Mouse (Mus musculus) MEL (cell line): ENCODE results near the gene Robo1. TPM values are rescaled to one million over a fixed set of nuclear protein-coding genes. Genes with fewer than 3 reads are reported as not detected.

Experiments used
- DNase-seq: peaks from one replicate; pipeline ENCODE4 v3.0.0; 2011; ENCODE audit warnings: low read depth, low spot score
- H3K27ac ChIP-seq: 2 replicates; pipeline ENCODE4 v1.5.1; 2012; ENCODE audit warnings: low read depth, mild to moderate bottlenecking, control low read depth, low read length, moderate library complexity; ENCODE audit not compliant: control insufficient read depth
- H3K27me3 ChIP-seq, 2 experiments: fragments of 150-350 bp in 1 of 2; sonication (generic) in 1 of 2; 2 replicates each; pipeline ENCODE4 v1.6.1; 2012; ENCODE audit warnings: low read length in 2 of 2, mild to moderate bottlenecking in 2 of 2, improper control_type of control experiment in 1 of 2, moderate library complexity in 1 of 2; ENCODE audit not compliant: insufficient read depth in 2 of 2, control insufficient read depth in 1 of 2
- H3K36me3 ChIP-seq, 2 experiments: 2 replicates each; pipeline ENCODE4 v1.6.1; 2012 to 2014; ENCODE audit warnings: low read length in 2 of 2, improper control_type of control experiment in 1 of 2, inconsistent platforms in 1 of 2, mild to moderate bottlenecking in 1 of 2; ENCODE audit not compliant: insufficient read depth in 2 of 2, control insufficient read depth in 1 of 2
- H3K4me1 ChIP-seq, 2 experiments: fragments of 150-350 bp in 1 of 2; sonication (generic) in 1 of 2; 2 replicates each; pipeline ENCODE4 v1.6.1; 2012; ENCODE audit warnings: low read length in 2 of 2, improper control_type of control experiment in 1 of 2, mild to moderate bottlenecking in 1 of 2; ENCODE audit not compliant: insufficient read depth in 2 of 2, control insufficient read depth in 1 of 2
- H3K4me3 ChIP-seq, 2 experiments: fragments of 150-350 bp in 1 of 2; sonication (generic) in 1 of 2; 2 replicates each; pipeline ENCODE4 v1.5.1; 2012; ENCODE audit warnings: low read depth in 2 of 2, low read length in 2 of 2, mild to moderate bottlenecking in 2 of 2, moderate library complexity in 2 of 2, control low read depth in 1 of 2, improper control_type of control experiment in 1 of 2; ENCODE audit not compliant: control insufficient read depth in 1 of 2, insufficient read depth in 1 of 2
- H3K79me2 ChIP-seq: 2 replicates; pipeline ENCODE4 v1.6.1; 2012; ENCODE audit warnings: mild to moderate bottlenecking, low read length, moderate library complexity; ENCODE audit not compliant: control insufficient read depth, poor library complexity, insufficient read depth
- H3K9ac ChIP-seq: 2 replicates; pipeline ENCODE4 v1.6.1; 2012; ENCODE audit warnings: low read depth, mild to moderate bottlenecking, control low read depth, low read length, moderate library complexity; ENCODE audit not compliant: control insufficient read depth, poor library complexity, severe bottlenecking
- H3K9me3 ChIP-seq: fragments of 150-350 bp; sonication (generic); replicated peaks from 2 replicates; pipeline ENCODE4 v1.6.1; 2012; ENCODE audit warnings: mild to moderate bottlenecking, low read length, improper control_type of control experiment, moderate library complexity; ENCODE audit not compliant: insufficient read depth
- BHLHE40 ChIP-seq: IDR thresholded peaks from 2 replicates; pipeline ENCODE4 v1.6.1; 2012; ENCODE audit warnings: low read depth, mild to moderate bottlenecking, inconsistent platforms, low read length, improper control_type of control experiment, borderline replicate concordance
- CHD1 ChIP-seq: IDR thresholded peaks from 2 replicates; pipeline ENCODE4 v1.6.1; 2012; ENCODE audit warnings: low read depth, mild to moderate bottlenecking, inconsistent platforms, low read length, improper control_type of control experiment
- ELF1 ChIP-seq: IDR thresholded peaks from 2 replicates; pipeline ENCODE4 v1.6.1; 2014; ENCODE audit warnings: low read depth, mild to moderate bottlenecking, inconsistent platforms, low read length, improper control_type of control experiment, moderate library complexity
- ETS1 ChIP-seq: IDR thresholded peaks from 2 replicates; pipeline ENCODE4 v1.6.1; 2012; ENCODE audit warnings: low read depth, mild to moderate bottlenecking, inconsistent platforms, low read length, improper control_type of control experiment, moderate library complexity
- HCFC1 ChIP-seq: IDR thresholded peaks from 2 replicates; pipeline ENCODE4 v1.6.1; 2012; ENCODE audit warnings: low read depth, mild to moderate bottlenecking, inconsistent platforms, low read length, improper control_type of control experiment, moderate library complexity
- KAT2A ChIP-seq: conservative IDR thresholded peaks from 2 replicates; pipeline ENCODE4 v1.6.1; 2012; ENCODE audit warnings: low read depth, low read length, improper control_type of control experiment, inconsistent platforms
- MAFK ChIP-seq: IDR thresholded peaks from 2 replicates; pipeline ENCODE4 v1.6.1; 2011; ENCODE audit warnings: low read depth, mild to moderate bottlenecking, low read length, improper control_type of control experiment, borderline replicate concordance
- MAX ChIP-seq: IDR thresholded peaks from 2 replicates; pipeline ENCODE4 v1.6.1; 2011; ENCODE audit warnings: low read length, improper control_type of control experiment
- MXI1 ChIP-seq: IDR thresholded peaks from 2 replicates; pipeline ENCODE4 v1.6.1; 2011; ENCODE audit warnings: mild to moderate bottlenecking, low read depth, low read length, improper control_type of control experiment
- MYC ChIP-seq: IDR thresholded peaks from 2 replicates; pipeline ENCODE4 v1.6.1; 2011; ENCODE audit warnings: low read depth, mild to moderate bottlenecking, low read length, improper control_type of control experiment, moderate library complexity
- POLR2AphosphoS2 ChIP-seq: IDR thresholded peaks from 2 replicates; pipeline ENCODE4 v1.6.1; 2011; ENCODE audit warnings: low read length, improper control_type of control experiment
- POLR2AphosphoS5 ChIP-seq: IDR thresholded peaks from 2 replicates; pipeline ENCODE4 v1.6.1; 2012; ENCODE audit warnings: low read depth, borderline replicate concordance, mild to moderate bottlenecking, inconsistent platforms, low read length, moderate library complexity, mixed read lengths
- SIN3A ChIP-seq: IDR thresholded peaks from 2 replicates; pipeline ENCODE4 v1.6.1; 2012; ENCODE audit warnings: low read length, improper control_type of control experiment, inconsistent platforms
- TAL1 ChIP-seq: IDR thresholded peaks from 2 replicates; pipeline ENCODE4 v1.6.1; 2012; ENCODE audit warnings: mild to moderate bottlenecking, inconsistent platforms, low read length, moderate library complexity, mixed read lengths
- TBP ChIP-seq: IDR thresholded peaks from 2 replicates; pipeline ENCODE4 v1.8.0; 2011; ENCODE audit warnings: low read depth, low read length, improper control_type of control experiment
- TCF12 ChIP-seq: IDR thresholded peaks from 2 replicates; pipeline ENCODE4 v1.6.1; 2014; ENCODE audit warnings: low read depth, mild to moderate bottlenecking, inconsistent platforms, low read length, improper control_type of control experiment, moderate library complexity
- UBTF ChIP-seq: IDR thresholded peaks from 2 replicates; pipeline ENCODE4 v1.6.1; 2012; ENCODE audit warnings: low read depth, mild to moderate bottlenecking, inconsistent platforms, low read length, improper control_type of control experiment, moderate library complexity, borderline replicate concordance; ENCODE audit not compliant: insufficient read depth
- USF1 ChIP-seq: IDR thresholded peaks from 2 replicates; pipeline ENCODE4 v1.6.1; 2014; ENCODE audit warnings: low read depth, mild to moderate bottlenecking, inconsistent platforms, low read length, improper control_type of control experiment, moderate library complexity
- USF2 ChIP-seq, 2 experiments: IDR thresholded peaks; 2 replicates each; pipeline ENCODE4 v1.6.1; 2011 to 2012; ENCODE audit warnings: improper control_type of control experiment in 2 of 2, low read length in 2 of 2, borderline replicate concordance in 1 of 2, inconsistent platforms in 1 of 2, low read depth in 1 of 2, mild to moderate bottlenecking in 1 of 2; ENCODE audit not compliant: insufficient read depth in 1 of 2
- ZKSCAN1 ChIP-seq: IDR thresholded peaks from 2 replicates; pipeline ENCODE4 v1.6.1; 2012; ENCODE audit warnings: low read depth, mild to moderate bottlenecking, inconsistent platforms, low read length, improper control_type of control experiment, moderate library complexity
- ZMIZ1 ChIP-seq: IDR thresholded peaks from 2 replicates; pipeline ENCODE4 v1.6.1; 2012; ENCODE audit warnings: low read depth, mild to moderate bottlenecking, inconsistent platforms, low read length, improper control_type of control experiment, moderate library complexity
- polyA plus RNA-seq, 2 experiments: library from polyadenylated mRNA; stranded (reverse) in 1 of 2; unstranded in 1 of 2; fragments of >175 nt in 1 of 2; fragments of >200 nt in 1 of 2; gene quantifications; 2 replicates each; pipeline versions ENCODE4 v1.2.1 to v1.2.4; 2012; ENCODE audit warnings: low replicate concordance in 2 of 2, low read depth in 1 of 2; ENCODE audit not compliant: insufficient read length in 2 of 2, insufficient read depth in 1 of 2, missing spikeins in 1 of 2
- total RNA-seq: library from RNA; depleted of rRNA; stranded (reverse); fragments of 300-350 nt; gene quantifications from 2 replicates; pipeline ENCODE4 v1.2.3, GENCODE M21; 2012

The Robo1 gene
- total and polyA plus RNA-seq, 3 experiments = not detected

DNA sequence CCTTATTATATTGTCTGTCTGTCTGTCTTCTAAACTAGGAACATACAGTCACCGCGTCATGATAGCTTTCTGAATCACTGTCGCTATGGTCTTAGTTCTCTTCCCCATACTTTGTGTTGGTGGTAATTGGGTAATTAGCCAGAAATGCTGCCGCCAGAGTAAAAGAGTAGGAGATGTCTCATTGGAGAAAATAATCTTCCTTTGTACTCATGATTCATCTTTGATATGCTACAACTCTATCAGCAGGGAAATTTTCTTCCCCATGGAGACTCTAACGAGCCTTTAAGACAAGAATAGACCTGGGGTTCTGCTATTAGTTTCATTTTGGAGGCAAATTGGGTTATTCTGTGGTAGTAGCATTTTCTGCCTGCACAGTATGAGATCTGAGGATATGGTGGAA is 503.4 kb downstream of the Robo1 start:
- Histone ChIP-seq H3K4me1 (no peaks in the 10 kb centered on the region), H3K4me3 (no peak overlapping the region), H3K9me3 (no peaks in the 10 kb centered on the region), H3K9ac (no peak overlapping the region), H3K27me3 (no peaks in the 10 kb centered on the region), H3K79me2 (no peaks in the 10 kb centered on the region), H3K36me3 (no peaks in the 10 kb centered on the region), H3K27ac (no peak overlapping the region)
- no peak for DNase-seq
- TF ChIP-seq ETS1 (no peak), MAFK (no peak), USF1 (no peak), POLR2AphosphoS2 (no peak), HCFC1 (no peak), MYC (no peak), SIN3A (no peak), MXI1 (no peak), ELF1 (no peak), KAT2A (no peak), POLR2AphosphoS5 (no peak), ZKSCAN1 (no peak), TCF12 (no peak), TAL1 (no peak), USF2 (IDR thresholded peaks at IDR 0.05; ENCODE audit: borderline replicate concordance in 1 of 2, insufficient read depth in 1 of 2, low read depth in 1 of 2, low read length in 2 of 2) (no peak), MAX (no peak), TBP (no peak), BHLHE40 (no peak), CHD1 (no peak)

DNA sequence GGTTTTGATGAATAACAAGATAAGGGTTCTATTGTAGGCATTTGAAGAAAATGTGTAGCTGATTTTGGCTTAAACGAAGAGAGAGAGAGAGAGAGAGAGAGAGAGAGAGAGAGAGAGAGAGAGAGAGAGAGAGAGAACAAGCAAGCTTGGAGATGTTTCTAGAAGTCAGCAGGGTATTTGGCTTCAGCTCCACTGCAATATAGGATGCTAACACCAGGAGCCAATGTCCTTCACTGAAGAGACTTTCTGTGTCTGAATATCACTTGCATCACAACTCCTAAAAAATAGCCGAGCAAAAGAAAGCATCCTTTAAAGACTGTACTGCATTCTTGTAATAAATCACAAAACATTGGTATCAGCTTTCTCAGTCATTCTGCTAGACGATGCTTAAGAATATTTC is 503.8 kb downstream of the Robo1 start:
- no peaks in the 10 kb centered on the region for H3K4me1 ChIP-seq
- H3K9me3 ChIP-seq = no peaks in the 10 kb centered on the region
- H3K9ac ChIP-seq = no peak overlapping the region
- H3K4me3 ChIP-seq = no peak overlapping the region
- no peaks in the 10 kb centered on the region for H3K79me2 ChIP-seq
- no peaks in the 10 kb centered on the region for H3K36me3 ChIP-seq
- no peak for TF ChIP-seq UBTF
- no peak for TF ChIP-seq ZMIZ1
- TF ChIP-seq MXI1 = no peak
- H3K27me3 ChIP-seq = no peaks in the 10 kb centered on the region
- DNase-seq = no peak
- H3K27ac ChIP-seq = no peak overlapping the region
